Mouse (Mus musculus): Measurements from ENCODE around the gene Psg16. TPM values are rescaled to one million over a fixed set of nuclear protein-coding genes. Genes with fewer than 3 reads are reported as not detected.

Psg16 gene
- polyA plus RNA-seq, 2 experiments: 0.23 to 0.33 TPM

GRCm38 (mm10) chr7:17039373-17039772 lies 34.5 kb upstream of the Psg16 start:
- 93% methylated on average over 7 of the region's 7 CpGs for WGBS
- DNase-seq (ENCODE audit: low spot score): no peak
- Histone ChIP-seq H3K27ac (replicated peaks; ENCODE audit: low read depth, low read length) (no peak overlapping the region), H3K27me3 (ENCODE audit: control insufficient read depth, insufficient read depth, low read length) (no peaks in the 10 kb centered on the region), H3K36me3 (ENCODE audit: control insufficient read depth, insufficient read depth, low read length) (peaks cover 82% of the 10 kb centered on the region), H3K4me3 (replicated peaks; ENCODE audit: low read length) (no peak overlapping the region), H3K9ac (ENCODE audit: low read depth, low read length, severe bottlenecking) (no peak overlapping the region), H3K4me1 (ENCODE audit: control insufficient read depth, insufficient read depth, low read length) (no peaks in the 10 kb centered on the region), H3K9me3 (ENCODE audit: control insufficient read depth, low read length) (no peaks in the 10 kb centered on the region), H3K4me2 (replicated peaks; ENCODE audit: low read depth, low read length, severe bottlenecking) (no peak overlapping the region)
- ATAC-seq (ENCODE audit: low FRiP score, low read depth): no peak
- TF ChIP-seq POLR2A (IDR thresholded peaks at IDR 0.05; ENCODE audit: borderline replicate concordance, extremely low read depth, insufficient read depth, insufficient read length): no peak

- Histone ChIP-seq H3K4me2 (replicated peaks; ENCODE audit: low read depth, low read length, severe bottlenecking) (no peak overlapping the region), H3K36me3 (ENCODE audit: control insufficient read depth, insufficient read depth, low read length) (peaks cover 73% of the 10 kb centered on the region), H3K4me1 (ENCODE audit: control insufficient read depth, insufficient read depth, low read length) (no peaks in the 10 kb centered on the region), H3K27ac (replicated peaks; ENCODE audit: low read depth, low read length) (no peak overlapping the region), H3K27me3 (ENCODE audit: control insufficient read depth, insufficient read depth, low read length) (no peaks in the 10 kb centered on the region), H3K9me3 (ENCODE audit: control insufficient read depth, low read length) (no peaks in the 10 kb centered on the region), H3K4me3 (replicated peaks; ENCODE audit: low read length) (no peak overlapping the region), H3K9ac (ENCODE audit: low read depth, low read length, severe bottlenecking) (no peak overlapping the region)
- TF ChIP-seq POLR2A (IDR thresholded peaks at IDR 0.05; ENCODE audit: borderline replicate concordance, extremely low read depth, insufficient read depth, insufficient read length): no peak
- ATAC-seq (ENCODE audit: low FRiP score, low read depth) (no peak), DNase-seq (ENCODE audit: low spot score) (no peak)
- WGBS: 74% methylated on average over 1 of the region's 1 CpGs
Measured at GRCm38 (mm10) chr7:17045743-17046142, 28.1 kb upstream of the Psg16 start.

- Histone ChIP-seq H3K4me2 (replicated peaks; ENCODE audit: low read depth, low read length, severe bottlenecking) (no peak overlapping the region), H3K4me3 (replicated peaks; ENCODE audit: low read length) (no peak overlapping the region), H3K27me3 (ENCODE audit: control insufficient read depth, insufficient read depth, low read length) (no peaks in the 10 kb centered on the region), H3K9ac (ENCODE audit: low read depth, low read length, severe bottlenecking) (no peak overlapping the region), H3K9me3 (ENCODE audit: control insufficient read depth, low read length) (no peaks in the 10 kb centered on the region), H3K36me3 (ENCODE audit: control insufficient read depth, insufficient read depth, low read length) (peaks cover 72% of the 10 kb centered on the region), H3K4me1 (ENCODE audit: control insufficient read depth, insufficient read depth, low read length) (no peaks in the 10 kb centered on the region), H3K27ac (replicated peaks; ENCODE audit: low read depth, low read length) (no peak overlapping the region)
- TF ChIP-seq POLR2A (IDR thresholded peaks at IDR 0.05; ENCODE audit: borderline replicate concordance, extremely low read depth, insufficient read depth, insufficient read length): no peak
- WGBS: 93% methylated on average over 5 of the region's 5 CpGs
- no peak for ATAC-seq (ENCODE audit: low FRiP score, low read depth)
- DNase-seq (ENCODE audit: low spot score): no peak
Measured at GRCm38 (mm10) chr7:17047041-17047682, 26.7 kb upstream of the Psg16 start.

GRCm38 (mm10) chr7:17048431-17049190 lies 25.2 kb upstream of the Psg16 start:
- no peak for TF ChIP-seq POLR2A (IDR thresholded peaks at IDR 0.05; ENCODE audit: borderline replicate concordance, extremely low read depth, insufficient read depth, insufficient read length)
- Histone ChIP-seq H3K9ac (ENCODE audit: low read depth, low read length, severe bottlenecking) (no peak overlapping the region), H3K27me3 (ENCODE audit: control insufficient read depth, insufficient read depth, low read length) (no peaks in the 10 kb centered on the region), H3K27ac (replicated peaks; ENCODE audit: low read depth, low read length) (no peak overlapping the region), H3K4me2 (replicated peaks; ENCODE audit: low read depth, low read length, severe bottlenecking) (no peak overlapping the region), H3K36me3 (ENCODE audit: control insufficient read depth, insufficient read depth, low read length) (peaks cover 66% of the 10 kb centered on the region), H3K4me1 (ENCODE audit: control insufficient read depth, insufficient read depth, low read length) (no peaks in the 10 kb centered on the region), H3K9me3 (ENCODE audit: control insufficient read depth, low read length) (no peaks in the 10 kb centered on the region), H3K4me3 (replicated peaks; ENCODE audit: low read length) (no peak overlapping the region)
- 88% methylated on average over 10 of the region's 10 CpGs for WGBS
- DNase-seq (ENCODE audit: low spot score) (no peak), ATAC-seq (ENCODE audit: low FRiP score, low read depth) (no peak)

- Histone ChIP-seq H3K4me3 (replicated peaks; ENCODE audit: low read length) (no peak overlapping the region), H3K9me3 (ENCODE audit: control insufficient read depth, low read length) (no peaks in the 10 kb centered on the region), H3K36me3 (ENCODE audit: control insufficient read depth, insufficient read depth, low read length) (peaks cover 63% of the 10 kb centered on the region), H3K27ac (replicated peaks; ENCODE audit: low read depth, low read length) (no peak overlapping the region), H3K4me1 (ENCODE audit: control insufficient read depth, insufficient read depth, low read length) (0 out of 2 replicates have a peak, but pooled peaks cover under 1% of the 10 kb centered on the region), H3K9ac (ENCODE audit: low read depth, low read length, severe bottlenecking) (no peak overlapping the region), H3K27me3 (ENCODE audit: control insufficient read depth, insufficient read depth, low read length) (no peaks in the 10 kb centered on the region), H3K4me2 (replicated peaks; ENCODE audit: low read depth, low read length, severe bottlenecking) (no peak overlapping the region)
- ATAC-seq (ENCODE audit: low FRiP score, low read depth): no peak
- TF ChIP-seq POLR2A (IDR thresholded peaks at IDR 0.05; ENCODE audit: borderline replicate concordance, extremely low read depth, insufficient read depth, insufficient read length): no peak
- DNase-seq (ENCODE audit: low spot score): no peak
- WGBS: 80% methylated on average over 11 of the region's 11 CpGs
Measured at GRCm38 (mm10) chr7:17050491-17050890, 23.3 kb upstream of the Psg16 start.
